Mouse (Mus musculus): ENCODE results near the gene Lpp.

Lpp gene

GRCm38 (mm10) chr16:24501628-24502294 is 108.5 kb downstream of the Lpp start:
- DNase-seq (ENCODE audit: low spot score in 2 of 2) = no peak

DNA sequence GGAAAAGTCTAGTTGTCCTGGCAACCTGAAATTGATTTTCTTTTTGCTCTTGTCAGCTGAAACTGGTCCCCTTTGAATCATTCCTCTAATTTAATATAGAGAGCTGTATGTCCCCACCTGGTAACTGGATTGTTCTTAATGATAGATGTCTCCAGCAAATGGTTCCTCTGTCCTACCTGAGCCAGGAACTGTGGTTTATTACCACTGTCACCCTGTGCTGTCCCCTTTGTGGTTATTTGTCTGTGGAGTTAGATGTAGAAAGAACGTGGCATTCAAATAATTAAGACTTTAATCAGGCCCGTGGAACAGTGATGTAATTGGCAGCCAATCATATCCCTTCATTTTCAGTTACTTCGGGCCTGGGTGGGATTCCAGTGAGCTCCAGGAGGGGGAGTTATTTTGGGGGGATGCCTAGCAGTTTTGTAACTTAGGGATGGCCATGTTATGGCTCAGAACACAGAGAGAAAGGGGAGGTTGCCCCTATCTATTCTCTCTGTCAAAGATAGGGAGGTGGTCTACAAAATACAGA is 109.1 kb downstream of the Lpp start:
- DNase-seq (ENCODE audit: low spot score in 2 of 2) = no peak

GRCm38 (mm10) chr16:24504838-24505605 is 111.7 kb downstream of the Lpp start:
- no peak for DNase-seq (ENCODE audit: low spot score in 2 of 2)

- DNase-seq (ENCODE audit: low spot score in 2 of 2) = no peak
These were observed 112.9 kb downstream of the Lpp start for GRCm38 (mm10) chr16:24506237-24506636.

GRCm38 (mm10) chr16:24506740-24507139 is 113.4 kb downstream of the Lpp start:
- no peak for DNase-seq (ENCODE audit: low spot score in 2 of 2)

GRCm38 (mm10) chr16:24507927-24508540 is 114.7 kb downstream of the Lpp start:
- no peak for DNase-seq (ENCODE audit: low spot score in 2 of 2)

GRCm38 (mm10) chr16:24509100-24509812 is 115.9 kb downstream of the Lpp start:
- no peak for DNase-seq (ENCODE audit: low spot score in 2 of 2)

- DNase-seq (ENCODE audit: low spot score in 2 of 2) = no peak
These were observed 116.5 kb downstream of the Lpp start for GRCm38 (mm10) chr16:24509813-24510166.

- DNase-seq (ENCODE audit: low spot score in 2 of 2) = no peak
These were observed 119.9 kb downstream of the Lpp start for GRCm38 (mm10) chr16:24513228-24513627.

DNA sequence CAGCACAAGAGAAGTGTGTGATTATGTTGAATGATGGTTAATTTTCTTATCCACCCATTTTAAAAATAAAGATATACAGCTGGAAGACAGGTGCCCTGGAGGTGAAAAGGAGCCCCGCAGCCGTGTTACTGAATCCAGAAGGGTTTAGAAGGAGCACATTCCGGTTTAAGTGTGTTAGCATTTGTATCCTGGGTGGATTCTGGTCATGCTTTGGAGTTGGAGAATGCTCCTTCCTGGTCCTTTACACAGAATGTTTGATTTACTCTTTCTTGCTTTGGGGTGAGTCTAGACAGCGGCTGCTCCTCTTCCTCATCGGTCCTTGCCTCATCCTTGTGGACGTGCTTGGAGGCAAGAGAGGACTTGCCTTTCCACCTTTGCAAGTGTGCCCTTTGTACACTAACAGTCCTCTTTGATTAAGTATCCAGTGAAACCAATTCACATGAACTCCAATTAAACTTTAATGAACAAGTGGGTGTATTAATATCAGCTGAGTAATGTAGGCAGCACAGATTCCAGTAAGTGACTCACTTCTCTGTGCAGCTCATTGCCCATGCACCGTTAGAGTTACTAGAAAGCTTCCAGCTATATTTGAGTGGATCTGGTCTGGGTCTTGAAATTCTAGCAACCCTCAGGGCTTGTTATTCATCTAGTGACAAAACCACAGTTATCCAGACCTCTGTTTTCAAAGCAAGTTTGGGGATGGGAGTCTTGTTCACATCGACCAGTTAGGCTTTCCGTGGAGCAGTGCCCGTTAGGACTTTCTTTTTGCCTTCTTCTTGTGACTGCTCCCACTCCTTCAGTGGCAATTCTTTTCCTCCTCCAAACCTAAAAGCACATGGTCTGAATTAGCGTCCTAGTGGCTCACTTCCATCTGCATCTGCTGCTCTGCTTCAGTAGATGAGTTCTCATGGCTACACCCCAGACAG is 121.8 kb downstream of the Lpp start:
- no peak for DNase-seq (ENCODE audit: low spot score in 2 of 2)

DNA sequence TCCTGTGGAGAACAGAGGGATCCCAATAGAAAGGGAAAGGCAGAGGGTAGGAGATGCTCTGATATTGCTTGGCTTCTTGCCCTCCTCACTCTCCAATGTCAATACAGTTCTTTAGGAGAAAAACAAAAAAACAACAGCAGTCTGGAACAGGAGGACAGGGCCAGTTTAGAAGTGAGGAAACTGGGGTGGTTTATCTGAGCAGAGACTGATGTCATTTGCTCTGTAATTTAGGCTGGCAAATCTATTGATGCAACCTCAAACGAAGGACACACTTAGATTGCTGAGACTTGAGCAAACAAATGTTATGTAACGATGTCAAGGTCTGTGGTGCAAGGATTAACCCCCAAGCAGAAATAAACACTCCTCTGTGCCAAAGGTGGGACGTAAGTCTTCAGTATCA is 123.7 kb downstream of the Lpp start:
- DNase-seq (ENCODE audit: low spot score in 2 of 2) = no peak

- DNase-seq (ENCODE audit: low spot score in 2 of 2) = no peak
These were observed 124.3 kb downstream of the Lpp start for GRCm38 (mm10) chr16:24517501-24518042.

GRCm38 (mm10) chr16:24518785-24519184 is 125.5 kb downstream of the Lpp start:
- DNase-seq (ENCODE audit: low spot score in 2 of 2) = no peak

GRCm38 (mm10) chr16:24527219-24527618 is 133.9 kb downstream of the Lpp start:
- DNase-seq (ENCODE audit: low spot score in 2 of 2) = no peak

- no peak for DNase-seq (ENCODE audit: low spot score in 2 of 2)
These were observed 138.4 kb downstream of the Lpp start for GRCm38 (mm10) chr16:24531681-24532080.

DNA sequence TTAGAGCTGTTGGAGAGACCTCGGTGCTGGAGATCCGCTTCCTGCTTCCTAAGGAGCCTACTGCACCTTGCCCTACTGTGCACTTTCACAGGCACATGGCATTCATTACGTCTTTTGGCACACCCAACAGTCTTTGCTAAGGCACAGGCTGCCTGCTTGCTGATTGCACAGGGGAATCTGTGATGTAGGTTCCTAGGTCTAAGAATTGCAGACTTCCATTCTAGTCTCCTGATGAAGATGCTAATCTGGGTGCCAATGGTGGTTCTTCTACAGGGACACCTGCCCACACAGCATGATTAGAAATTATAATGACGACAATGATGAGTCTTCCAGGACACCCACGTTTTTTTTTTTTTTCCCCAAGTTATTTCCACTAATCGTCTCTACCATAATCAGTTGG is 141.9 kb downstream of the Lpp start:
- peak in 1 of 2 experiments; percentile 36 for DNase-seq (ENCODE audit: low spot score in 2 of 2)

DNA sequence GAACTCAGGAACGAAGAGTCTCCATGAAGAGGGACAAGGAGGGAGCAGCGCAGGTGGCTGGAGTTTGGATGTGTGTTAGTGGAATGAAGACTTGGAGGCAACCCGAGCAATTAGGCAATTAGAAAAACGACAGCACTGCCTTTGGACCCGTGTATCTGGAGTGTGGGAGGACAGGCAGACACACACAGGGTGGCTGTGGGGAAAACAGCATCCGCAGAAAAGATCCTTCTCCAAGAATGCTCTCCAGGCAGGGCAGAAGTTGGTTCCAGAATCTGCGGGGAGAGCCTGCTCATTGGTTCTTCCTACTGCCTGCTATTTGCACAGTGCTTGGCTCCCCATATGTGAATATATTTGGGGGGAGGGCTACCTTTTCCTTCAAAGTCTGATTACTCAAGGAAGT is 143.0 kb downstream of the Lpp start:
- DNase-seq (ENCODE audit: low spot score in 2 of 2) = no peak

DNA sequence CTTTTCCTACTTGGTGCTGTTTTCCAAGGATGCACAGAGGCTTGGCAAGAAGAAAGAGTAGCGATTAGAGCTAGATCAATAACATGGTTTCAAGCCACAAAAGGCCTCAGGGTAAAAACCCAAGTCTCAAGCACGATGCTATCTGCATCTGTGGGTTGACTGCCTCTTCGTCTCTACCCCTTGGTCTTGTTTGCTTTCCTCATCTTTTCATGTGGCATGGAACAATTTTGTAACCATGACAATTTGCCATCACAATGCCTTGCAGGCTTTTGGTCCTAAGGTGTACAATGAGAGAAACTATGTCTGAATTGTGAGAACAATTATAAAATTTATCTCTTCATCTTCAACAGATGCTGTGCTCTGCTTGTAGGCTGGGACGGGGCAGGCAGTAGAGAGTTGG is 145.7 kb downstream of the Lpp start:
- DNase-seq (ENCODE audit: low spot score in 2 of 2) = no peak

DNA sequence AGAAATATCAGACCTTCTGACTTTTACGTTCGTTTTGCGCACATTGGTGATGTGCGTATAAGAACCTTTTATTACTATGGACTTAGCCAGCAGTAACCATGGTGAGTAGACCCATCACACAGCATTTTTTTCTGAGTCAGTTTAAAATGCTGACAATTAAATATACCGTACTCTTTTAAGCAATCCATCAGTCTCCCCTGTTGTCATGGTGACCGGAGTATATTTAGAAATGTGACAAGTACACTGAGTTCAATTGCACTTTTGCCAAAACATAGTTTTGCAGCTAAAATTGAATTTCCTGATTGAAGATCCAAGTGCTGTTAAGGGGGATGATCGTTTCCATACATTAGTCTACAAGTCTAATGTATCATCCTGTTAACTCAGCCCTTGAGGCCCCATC is 149.6 kb downstream of the Lpp start:
- DNase-seq (ENCODE audit: low spot score in 2 of 2) = peak; percentile 29 to 46

- no peak for DNase-seq (ENCODE audit: low spot score in 2 of 2)
These were observed 152.1 kb downstream of the Lpp start for GRCm38 (mm10) chr16:24545366-24545765.

- DNase-seq (ENCODE audit: low spot score in 2 of 2) = no peak
These were observed 165.2 kb downstream of the Lpp start for GRCm38 (mm10) chr16:24558458-24558857.

Data from left cerebral cortex, adult 9 months (tissue).